Mouse (Mus musculus) gastrocnemius, postnatal 36 days (tissue): ENCODE measurements around the gene Gm13889. TPM values are rescaled to one million over a fixed set of nuclear protein-coding genes. Genes with fewer than 3 reads are reported as not detected.
A peak's percentile ranks its signal among the peaks of the same experiment; 100 is the strongest.

Experiments
- DNase-seq, 2 experiments: peaks; one replicate each; pipeline ENCODE4 v3.0.0; 2022
- intact Hi-C: fragments of 180-260 bp; cut with DNase I; formaldehyde crosslinking; loops from one replicate; pipeline ENCODE4 v1.15.1; 2025
- total RNA-seq, 2 experiments: library from RNA; stranded (reverse); gene quantifications; 2 replicates each; pipeline ENCODE4 v1.2.3; 2021

Gene Gm13889
- total RNA-seq, 2 experiments from 2014 or later, result 6.1 to 7.6 TPM

GRCm38 (mm10) chr2:93961716-93962115 is 4.7 kb upstream of the Gm13889 start:
- DNase-seq, result no peak
- intact Hi-C loops, result no loop called here

GRCm38 (mm10) chr2:93959346-93959745 is 2.3 kb upstream of the Gm13889 start:
- DNase-seq, result no peak
- intact Hi-C loops, result loop anchor here (5.0 kb wide), 1 partner anchor 47 kb away; no protein-coding TSS in a partner anchor

- no peak for DNase-seq
- intact Hi-C loops, result loop anchor here (5.0 kb wide), 1 partner anchor 46 kb away; no protein-coding TSS in a partner anchor
These were observed 1.2 kb upstream of the Gm13889 start for GRCm38 (mm10) chr2:93958216-93958615.

- intact Hi-C loops, result loop anchor here (1.0 to 5.0 kb wide), 2 partner anchors 45 to 87 kb away; no protein-coding TSS in a partner anchor
- DNase-seq, result no peak
These were observed 779 bp upstream of the Gm13889 start for GRCm38 (mm10) chr2:93957785-93958175.

GRCm38 (mm10) chr2:93956331-93956801 is 635 bp downstream of the Gm13889 start:
- intact Hi-C loops, result loop anchor here (5.0 kb wide), 1 partner anchor 44 kb away; no protein-coding TSS in a partner anchor
- peak; percentile 12 to 44 for DNase-seq

- intact Hi-C loops, result loop anchor here (5.0 kb wide), 1 partner anchor 44 kb away; no protein-coding TSS in a partner anchor
- no peak for DNase-seq
These were observed 1.1 kb downstream of the Gm13889 start for GRCm38 (mm10) chr2:93955886-93956285.

GRCm38 (mm10) chr2:93954781-93955578 is 2.0 kb downstream of the Gm13889 start:
- intact Hi-C loops, result loop anchor here (5.0 kb wide), 1 partner anchor 43 kb away; no protein-coding TSS in a partner anchor
- no peak for DNase-seq

GRCm38 (mm10) chr2:93953726-93954125 is 3.3 kb downstream of the Gm13889 start:
- intact Hi-C loops, result no loop called here
- no peak for DNase-seq

GRCm38 (mm10) chr2:93946976-93947375 is 10.0 kb downstream of the Gm13889 start:
- intact Hi-C loops, result no loop called here

GRCm38 (mm10) chr2:93944855-93945254 is 12.1 kb downstream of the Gm13889 start:
- intact Hi-C loops, result no loop called here

More at GRCm38 (mm10) chr2:93946976-93947375, 10.0 kb downstream of the Gm13889 start:
- DNase-seq, result no peak

GRCm38 (mm10) chr2:93944099-93944498 is 12.9 kb downstream of the Gm13889 start:
- no peak for DNase-seq
- intact Hi-C loops, result no loop called here

More at GRCm38 (mm10) chr2:93944855-93945254, 12.1 kb downstream of the Gm13889 start:
- DNase-seq, result no peak

GRCm38 (mm10) chr2:93941670-93942069 is 15.3 kb downstream of the Gm13889 start:
- no peak for DNase-seq
- intact Hi-C loops, result no loop called here

GRCm38 (mm10) chr2:93938534-93938933 is 18.5 kb downstream of the Gm13889 start:
- DNase-seq, result no peak
- intact Hi-C loops, result no loop called here

GRCm38 (mm10) chr2:93928866-93929265 is 28.1 kb downstream of the Gm13889 start:
- intact Hi-C loops, result no loop called here
- DNase-seq, result no peak

- intact Hi-C loops, result no loop called here
- DNase-seq, result no peak
These were observed 29.1 kb downstream of the Gm13889 start for GRCm38 (mm10) chr2:93927701-93928437.

GRCm38 (mm10) chr2:93926141-93926540 is 30.9 kb downstream of the Gm13889 start:
- intact Hi-C loops, result no loop called here
- no peak for DNase-seq

- intact Hi-C loops, result no loop called here
These were observed 37.9 kb downstream of the Gm13889 start for GRCm38 (mm10) chr2:93919093-93919492.

GRCm38 (mm10) chr2:93913552-93913951 is 43.4 kb downstream of the Gm13889 start:
- intact Hi-C loops, result loop anchor here (5.0 kb wide), 1 partner anchor 44 kb away; the partner anchor contains the start of gene Gm13889
- DNase-seq, result no peak

More at GRCm38 (mm10) chr2:93919093-93919492, 37.9 kb downstream of the Gm13889 start:
- no peak for DNase-seq

- intact Hi-C loops, result loop anchor here (5.0 kb wide), 1 partner anchor 45 kb away; the partner anchor contains the start of gene Gm13889
- peak; percentile 41 to 49 for DNase-seq
These were observed 45.1 kb downstream of the Gm13889 start for GRCm38 (mm10) chr2:93911942-93912341.

GRCm38 (mm10) chr2:93909716-93910115 is 47.3 kb downstream of the Gm13889 start:
- intact Hi-C loops, result loop anchor here (5.0 kb wide), 1 partner anchor 48 kb away; the partner anchor contains the start of gene Gm13889
- DNase-seq, result no peak
